Mouse (Mus musculus): ENCODE data around the gene Svop.
A peak's percentile ranks its signal among the peaks of the same experiment; 100 is the strongest.

Svop gene

GRCm38 (mm10) chr5:114106391-114106935 lies 15.1 kb upstream of the Svop start:
- DNase-seq (ENCODE audit: low spot score in 2 of 2) = no peak

GRCm38 (mm10) chr5:114102807-114103206 lies 11.4 kb upstream of the Svop start:
- peak in 1 of 2 experiments; percentile 49 for DNase-seq (ENCODE audit: low spot score in 2 of 2)

- DNase-seq (ENCODE audit: low spot score in 2 of 2) = no peak
These were observed 10.5 kb upstream of the Svop start for GRCm38 (mm10) chr5:114101873-114102272.

- DNase-seq (ENCODE audit: low spot score in 2 of 2) = no peak
These were observed 9.2 kb upstream of the Svop start for GRCm38 (mm10) chr5:114100390-114101099.

GRCm38 (mm10) chr5:114099709-114100389 lies 8.5 kb upstream of the Svop start:
- peak; percentile 85 to 95 for DNase-seq (ENCODE audit: low spot score in 2 of 2)

GRCm38 (mm10) chr5:114090421-114091013 lies 853 bp downstream of the Svop start:
- DNase-seq (ENCODE audit: low spot score in 2 of 2) = no peak

- peak in 1 of 2 experiments; percentile 59 for DNase-seq (ENCODE audit: low spot score in 2 of 2)
These were observed 3.4 kb downstream of the Svop start for GRCm38 (mm10) chr5:114087875-114088480.

- no peak for DNase-seq (ENCODE audit: low spot score in 2 of 2)
These were observed 5.9 kb downstream of the Svop start for GRCm38 (mm10) chr5:114085501-114085900.

GRCm38 (mm10) chr5:114077009-114077408 lies 14.4 kb downstream of the Svop start:
- DNase-seq (ENCODE audit: low spot score in 2 of 2) = no peak

GRCm38 (mm10) chr5:114072262-114072661 lies 19.1 kb downstream of the Svop start:
- DNase-seq (ENCODE audit: low spot score in 2 of 2) = no peak

GRCm38 (mm10) chr5:114070858-114071257 lies 20.5 kb downstream of the Svop start:
- no peak for DNase-seq (ENCODE audit: low spot score in 2 of 2)

- DNase-seq (ENCODE audit: low spot score in 2 of 2) = no peak
These were observed 23.4 kb downstream of the Svop start for GRCm38 (mm10) chr5:114067982-114068381.

- no peak for DNase-seq (ENCODE audit: low spot score in 2 of 2)
These were observed 23.8 kb downstream of the Svop start for GRCm38 (mm10) chr5:114067543-114067942.

GRCm38 (mm10) chr5:114066601-114067000 lies 24.8 kb downstream of the Svop start:
- no peak for DNase-seq (ENCODE audit: low spot score in 2 of 2)

- no peak for DNase-seq (ENCODE audit: low spot score in 2 of 2)
These were observed 26.2 kb downstream of the Svop start, which contains the start of gene Usp30 for GRCm38 (mm10) chr5:114065161-114065560. Gene Usp30 (plus strand): TSS chr5:114065461.

GRCm38 (mm10) chr5:114063958-114064357 lies 27.4 kb downstream of the Svop start:
- DNase-seq (ENCODE audit: low spot score in 2 of 2) = no peak

- DNase-seq (ENCODE audit: low spot score in 2 of 2) = no peak
These were observed 29.7 kb downstream of the Svop start for GRCm38 (mm10) chr5:114061675-114062074.

GRCm38 (mm10) chr5:114057129-114057731 lies 34.1 kb downstream of the Svop start:
- no peak for DNase-seq (ENCODE audit: low spot score in 2 of 2)

- DNase-seq (ENCODE audit: low spot score in 2 of 2) = peak in 1 of 2 experiments; percentile 49
These were observed 39.1 kb downstream of the Svop start for GRCm38 (mm10) chr5:114052246-114052761.

- no peak for DNase-seq (ENCODE audit: low spot score in 2 of 2)
These were observed 42.5 kb downstream of the Svop start for GRCm38 (mm10) chr5:114048731-114049308.

GRCm38 (mm10) chr5:114047182-114047581 lies 44.2 kb downstream of the Svop start:
- no peak for DNase-seq (ENCODE audit: low spot score in 2 of 2)
